Mouse (Mus musculus): Measurements from ENCODE around the gene Utp4.

DNA sequence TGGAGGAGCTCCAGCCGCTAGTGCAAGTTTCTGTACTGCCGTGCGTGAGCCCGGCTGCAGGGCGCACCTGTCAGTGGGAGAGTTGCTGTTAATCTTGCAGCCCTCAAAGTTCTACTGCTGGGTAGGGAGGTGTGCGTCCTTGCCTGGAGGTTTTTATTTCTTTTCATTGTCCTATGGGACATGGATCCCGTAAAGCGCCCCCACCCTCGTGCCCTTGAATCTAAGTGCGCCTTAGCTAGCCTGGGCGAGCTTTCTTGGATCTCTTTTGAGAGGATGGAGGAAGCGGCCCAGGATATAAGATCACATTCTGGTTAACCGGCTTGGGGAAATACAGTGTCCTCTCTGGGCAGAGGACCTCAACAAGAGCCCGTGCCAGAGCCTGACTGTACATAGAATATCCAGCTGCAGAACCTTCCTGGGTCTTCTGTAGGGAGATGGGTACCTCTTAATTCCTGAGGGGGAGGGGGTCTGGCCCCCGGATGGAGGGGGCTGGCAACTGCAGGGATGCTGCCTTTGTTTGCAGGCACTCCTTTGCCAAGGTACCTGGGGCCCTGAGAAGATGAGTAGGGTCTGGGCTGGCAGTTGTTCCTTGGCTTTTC lies 22.0 kb upstream of the Utp4 start:
- no peak for TF ChIP-seq E2F4 (IDR thresholded peaks at IDR 0.05; ENCODE audit: insufficient replicate concordance, low read depth, low read length)
- TF ChIP-seq RAD21 (IDR thresholded peaks at IDR 0.05; ENCODE audit: low read depth, low read length), result no peak
- TF ChIP-seq CTCF (conservative IDR thresholded peaks at IDR 0.05 in 1 of 2, IDR thresholded peaks at IDR 0.05 in 1 of 2; ENCODE audit: low read depth in 2 of 2, low read length in 2 of 2), result no peak

Data from CH12.LX (cell line).